Mouse (Mus musculus) ovary, postnatal 10 days (tissue): ENCODE results near the gene Txlna.

Experiments
- DNase-seq: peaks from one replicate; pipeline ENCODE4 v3.0.0; 2022; ENCODE audit warnings: low spot score

Gene Txlna

DNA sequence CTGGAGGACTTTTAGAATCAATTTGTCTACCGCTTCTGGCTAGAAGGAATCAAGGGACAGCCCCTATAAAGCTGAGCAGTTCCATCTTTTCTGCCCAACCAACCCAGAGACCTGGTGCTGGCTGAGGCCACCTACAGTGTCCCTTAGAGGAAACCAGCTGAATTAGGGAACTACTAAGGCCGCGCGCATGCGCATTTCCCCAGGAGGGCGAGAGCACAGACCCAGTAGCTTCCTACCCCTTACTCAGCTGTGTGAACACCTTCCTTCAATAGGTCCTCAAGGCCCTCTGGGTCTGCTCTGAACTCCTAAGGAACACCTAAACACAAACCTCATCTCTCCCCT lies 15.9 kb downstream of the Txlna start:
- no peak for DNase-seq

DNA sequence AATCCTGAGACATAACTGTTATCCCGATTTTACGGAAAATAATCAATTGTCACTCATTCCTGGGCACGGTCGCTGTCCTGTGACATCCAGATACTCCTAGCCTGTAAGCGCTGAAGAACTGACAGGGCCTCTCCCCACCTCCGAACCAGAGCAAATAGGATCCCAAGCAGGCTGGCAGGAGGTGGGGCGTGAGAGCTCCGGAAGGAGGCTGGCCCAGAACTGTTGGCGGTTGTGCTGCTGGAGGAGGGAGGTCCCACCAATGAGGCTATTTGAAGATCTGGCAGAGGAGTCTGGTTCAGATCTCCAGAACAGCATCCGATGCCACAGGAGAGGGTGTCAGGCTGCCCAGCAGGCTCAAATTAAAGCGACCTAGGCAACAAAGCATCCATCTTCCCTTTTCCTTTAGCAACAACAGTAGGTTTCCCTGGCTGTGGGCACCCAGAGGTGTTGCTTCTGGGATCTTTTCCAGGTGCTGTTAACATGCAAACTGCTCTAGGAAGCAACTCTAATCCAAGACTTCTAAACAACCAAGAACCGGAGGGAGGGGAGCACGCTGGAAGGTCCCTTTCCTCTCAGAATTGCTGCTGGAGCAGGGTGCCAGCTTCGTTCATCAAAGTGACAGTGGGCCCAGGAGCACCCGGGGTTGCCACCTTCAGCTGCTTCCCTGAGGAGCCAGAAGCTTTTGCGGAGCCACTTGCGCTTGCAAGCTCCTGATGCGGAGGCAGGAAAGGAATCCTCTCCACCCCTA lies 16.4 kb downstream of the Txlna start:
- no peak for DNase-seq

DNA sequence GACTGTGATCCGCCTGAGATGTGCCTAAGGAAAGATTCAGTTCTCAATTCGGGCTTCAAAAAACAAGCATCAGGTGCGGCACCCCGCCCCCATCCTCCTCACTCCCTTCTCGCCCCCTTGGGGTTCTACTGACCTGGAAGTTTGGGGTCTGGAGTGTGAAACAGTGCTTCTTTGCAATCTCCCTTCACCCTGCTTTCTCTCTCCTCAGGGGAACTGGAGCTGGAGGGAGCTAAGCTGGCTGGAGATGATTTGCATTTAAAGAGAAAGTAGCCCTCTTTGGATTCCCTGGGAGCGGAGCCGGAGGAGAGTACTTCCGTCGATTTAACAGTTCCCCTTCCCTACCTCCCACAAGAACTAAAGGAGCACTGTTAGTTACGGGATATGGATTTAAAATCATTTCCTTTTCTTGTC lies 17.2 kb downstream of the Txlna start, which contains the start of gene Ccdc28b:
Ccdc28b (minus strand) TSS at position 267 of the 411 bp plus-strand sequence.
- no peak for DNase-seq

DNA sequence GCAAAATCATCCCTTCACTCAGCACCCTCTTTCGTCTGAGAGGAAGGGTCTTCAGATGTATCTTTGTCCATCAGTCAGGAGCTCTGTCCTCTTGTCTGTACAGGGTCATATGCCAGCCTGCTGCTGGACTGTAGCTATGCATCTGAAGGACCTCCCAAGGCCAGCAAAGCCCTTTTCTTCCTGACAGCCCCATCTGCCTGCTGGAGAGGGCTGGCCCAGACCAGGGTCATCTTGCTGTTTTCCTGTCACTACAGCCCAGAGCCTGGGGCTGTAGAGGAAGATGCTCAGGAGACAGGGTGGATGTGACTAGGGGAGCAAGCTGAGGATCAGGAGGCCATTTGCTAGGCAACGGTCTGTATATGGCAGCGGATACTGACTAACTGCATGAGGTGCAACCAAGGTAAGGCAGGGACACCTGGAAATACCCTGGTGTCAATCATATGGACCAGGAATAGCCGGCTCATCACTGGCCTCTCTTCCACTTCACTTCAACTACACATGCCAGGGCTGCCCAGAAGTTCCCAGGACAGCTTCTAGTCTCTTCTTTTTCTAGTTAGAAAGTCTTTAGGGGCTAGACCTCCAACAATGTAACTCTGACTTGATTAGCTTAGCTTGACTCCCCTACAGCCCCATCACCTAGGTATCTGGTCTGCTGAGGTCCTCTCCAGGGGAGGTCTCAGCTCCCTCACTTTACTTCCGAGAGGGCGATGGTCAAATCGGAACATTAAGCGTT lies 17.9 kb downstream of the Txlna start:
- DNase-seq = no peak

DNA sequence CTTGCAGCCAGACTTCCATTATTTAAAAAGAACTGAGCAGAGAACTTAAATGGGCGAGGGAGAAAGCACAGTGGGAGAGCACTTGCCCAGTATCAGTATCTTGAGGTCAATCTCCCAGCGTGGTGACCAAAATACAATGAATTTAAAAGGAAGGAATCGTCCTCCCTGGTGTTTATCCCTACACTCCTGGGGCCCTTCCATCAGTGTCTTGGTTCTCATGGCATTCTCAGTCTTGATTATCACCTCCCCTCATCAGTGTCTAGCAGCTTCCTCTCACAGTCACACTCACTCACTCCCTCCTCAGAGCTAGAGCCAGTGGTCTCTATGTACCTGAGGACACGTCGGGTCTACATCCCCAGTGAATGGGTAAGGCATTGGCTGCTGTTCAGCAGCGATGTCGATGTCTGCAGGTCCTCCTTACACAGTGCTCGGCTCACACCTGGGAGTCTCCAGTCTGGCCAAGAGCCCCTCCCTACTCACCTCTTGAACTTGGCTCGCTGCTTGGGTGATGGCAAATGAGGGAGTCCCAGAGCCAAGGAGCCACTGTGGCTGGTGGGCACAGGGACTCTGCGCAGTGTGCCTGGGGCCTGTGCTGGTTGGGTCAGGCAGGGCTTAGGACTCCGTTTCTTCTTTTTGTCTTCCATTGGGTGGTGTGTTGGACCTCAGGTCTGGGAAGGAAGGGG lies 18.6 kb downstream of the Txlna start:
- DNase-seq = no peak

DNA sequence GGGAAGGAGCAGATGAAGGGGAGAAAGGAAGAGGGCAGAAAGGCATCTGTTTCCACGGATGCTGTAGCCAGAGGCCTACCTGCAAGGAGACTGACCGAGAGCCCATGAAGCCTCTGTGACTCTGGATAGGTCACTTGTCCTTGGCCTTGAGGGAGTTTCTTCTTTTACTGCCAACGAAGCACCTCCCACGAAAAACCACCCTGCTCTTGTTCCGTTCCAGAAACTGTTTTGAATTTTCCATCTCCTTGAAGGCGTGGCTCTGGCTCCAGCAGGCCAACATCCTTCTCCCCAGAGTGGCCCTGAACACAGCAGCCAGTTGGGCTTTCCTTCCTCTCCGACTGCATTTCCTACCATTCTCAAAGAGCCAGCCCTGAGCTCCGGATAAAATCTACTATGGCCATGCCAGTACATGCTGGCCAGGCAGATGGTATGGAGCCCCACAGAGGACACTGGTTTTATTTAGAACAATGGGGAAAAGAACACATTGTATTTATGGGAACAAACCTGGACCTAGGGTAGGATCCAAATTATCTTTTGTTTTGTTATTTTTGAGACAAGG lies 19.5 kb downstream of the Txlna start:
- no peak for DNase-seq

DNA sequence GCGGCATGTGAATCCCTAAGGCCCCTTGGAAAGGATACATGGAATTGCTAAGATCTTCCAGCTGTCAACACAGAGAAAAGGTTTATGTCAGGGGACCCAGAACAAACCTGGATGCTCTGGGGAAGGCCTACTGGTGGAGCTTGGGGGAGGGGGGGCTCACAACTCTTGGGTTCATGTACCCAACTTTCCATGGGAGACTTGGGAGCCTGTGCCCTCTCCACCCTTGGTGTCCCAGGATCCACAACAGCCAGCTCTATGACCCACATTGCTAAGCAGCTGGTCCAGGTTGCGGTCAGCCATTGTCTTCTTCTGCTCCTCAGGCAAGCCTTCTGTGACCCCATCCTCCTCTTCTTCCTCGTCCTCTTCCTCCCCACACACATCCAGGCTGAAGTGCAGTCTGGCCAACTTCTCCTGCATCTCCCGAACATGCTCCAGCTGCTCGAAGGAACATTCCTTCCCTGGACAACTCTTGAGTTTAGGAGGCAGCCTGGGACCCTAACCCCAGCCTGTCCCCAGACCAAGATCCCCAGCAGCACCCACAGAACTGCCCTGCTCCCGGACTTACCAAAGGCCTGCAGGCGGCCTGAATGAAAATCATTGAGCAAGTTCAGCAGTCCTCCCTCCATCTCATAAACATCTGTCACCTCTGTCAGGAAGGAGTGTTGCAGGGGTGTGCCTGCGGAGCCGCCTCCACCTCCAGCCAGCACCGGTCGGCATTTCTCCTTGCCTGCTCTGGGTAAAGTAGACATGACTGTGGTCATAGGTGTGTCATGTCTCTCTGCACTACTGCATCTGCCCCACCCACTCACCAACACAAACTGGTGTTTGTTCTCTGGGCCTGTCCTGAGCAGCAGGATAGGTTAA lies 20.2 kb downstream of the Txlna start:
- no peak for DNase-seq

DNA sequence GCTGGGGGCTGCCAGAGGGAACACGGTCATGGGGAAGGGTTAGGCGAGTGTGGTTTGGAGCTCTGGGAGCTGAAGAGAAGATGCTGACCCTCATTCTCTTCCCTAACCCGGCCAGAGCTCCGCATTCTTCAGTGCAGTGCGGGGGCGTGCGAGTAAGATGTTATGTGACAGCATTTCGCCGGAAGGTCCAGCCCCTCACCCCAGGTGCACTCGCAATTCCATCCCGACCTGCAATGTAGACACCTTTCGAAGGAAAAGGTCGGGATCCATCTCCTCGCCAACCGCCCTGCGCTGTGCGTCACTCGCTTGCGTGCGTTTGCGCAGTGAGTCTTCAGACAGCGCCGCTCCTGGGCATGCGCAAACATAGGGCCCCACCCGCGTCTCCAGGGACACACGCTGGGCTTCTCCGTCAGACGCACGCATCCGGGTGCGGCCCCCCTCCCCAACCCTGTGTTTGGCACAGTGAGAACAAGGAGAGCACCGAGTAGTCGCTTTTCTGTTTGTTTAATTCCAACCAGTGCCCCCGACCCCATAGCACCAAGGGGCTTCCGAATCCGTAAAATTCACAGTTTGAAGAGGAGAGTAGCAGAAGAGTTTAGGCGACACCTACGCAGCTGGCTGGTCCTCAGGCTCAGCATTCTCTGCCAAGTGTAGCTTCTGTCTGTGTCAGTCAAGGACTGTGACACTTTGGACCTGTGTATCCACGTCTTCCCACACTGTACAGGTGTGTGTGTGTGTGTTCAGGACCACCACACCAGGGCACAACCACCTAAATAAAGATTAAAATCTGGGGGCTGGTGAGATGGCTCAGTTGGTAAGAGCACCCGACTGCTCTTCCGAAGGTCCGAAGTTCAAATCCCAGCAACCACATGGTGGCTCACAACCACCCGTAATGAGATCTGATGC lies 21.8 kb downstream of the Txlna start, which contains the start of gene Iqcc:
Iqcc (minus strand) TSS at position 314 of the 906 bp plus-strand sequence.
- peak; percentile 88 for DNase-seq

DNA sequence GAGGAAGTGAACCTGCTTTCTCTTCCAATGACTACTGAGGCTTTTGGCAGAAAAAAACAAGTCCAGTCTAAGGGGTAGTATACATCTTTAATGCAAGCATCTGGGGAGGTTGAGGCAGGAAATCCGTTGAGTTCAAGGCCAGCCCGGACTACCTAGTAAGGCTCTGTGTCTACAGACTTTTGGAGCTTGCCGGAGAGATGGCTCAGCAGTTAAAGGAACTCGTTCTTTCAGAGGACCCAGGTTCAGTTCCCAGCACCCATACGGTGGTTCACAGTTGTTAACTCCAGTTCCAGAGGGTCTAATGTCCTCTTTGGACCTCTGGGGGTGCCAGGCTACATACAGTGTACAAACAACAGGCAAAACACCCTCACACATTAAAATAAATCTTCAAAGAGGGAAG lies 22.8 kb downstream of the Txlna start:
- DNase-seq = no peak

DNA sequence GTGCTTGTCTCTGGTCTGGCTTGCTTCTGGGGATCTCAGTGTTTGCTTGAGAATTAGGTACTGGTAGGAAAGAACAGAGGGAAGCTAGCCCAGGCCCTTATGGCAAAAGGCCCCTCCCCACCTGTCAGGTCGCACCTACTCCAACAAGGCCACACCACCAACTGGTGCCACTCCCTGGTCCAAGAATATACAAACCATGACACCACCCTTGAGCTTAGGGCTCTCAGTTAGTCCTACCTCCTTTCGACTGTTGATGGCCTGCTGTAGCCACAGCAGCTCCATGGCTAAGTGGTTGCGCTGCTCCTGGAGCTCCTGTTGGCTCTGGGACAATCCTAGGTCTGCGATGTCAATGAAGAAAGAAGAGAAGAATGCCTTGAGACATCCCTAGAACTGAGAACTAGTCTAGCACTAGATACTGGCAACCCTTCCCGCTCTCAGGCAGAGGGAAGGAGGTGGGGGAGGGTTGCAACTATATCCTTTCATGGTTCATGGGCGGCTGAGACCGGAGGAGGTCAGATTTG lies 23.7 kb downstream of the Txlna start:
- no peak for DNase-seq

DNA sequence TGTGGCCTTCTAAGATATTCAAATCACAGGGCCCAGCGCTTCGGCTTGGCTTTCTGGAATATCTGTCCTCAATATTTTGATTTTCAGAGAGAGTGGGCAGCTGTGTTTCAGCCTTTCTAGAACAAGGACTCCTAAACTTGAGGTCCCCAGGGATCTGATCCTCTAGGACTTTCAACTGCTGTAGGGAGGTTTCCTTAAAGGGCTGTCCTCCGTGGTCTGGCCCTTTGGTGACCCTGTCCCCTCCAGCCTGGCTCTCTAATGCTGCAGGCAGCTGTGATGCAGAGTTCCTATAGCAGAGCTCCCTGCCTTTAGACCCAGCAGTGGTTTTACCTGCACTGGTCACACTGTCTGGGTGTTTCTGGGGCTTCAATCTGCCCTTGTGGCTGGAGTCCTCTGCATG lies 24.2 kb downstream of the Txlna start:
- DNase-seq = no peak

DNA sequence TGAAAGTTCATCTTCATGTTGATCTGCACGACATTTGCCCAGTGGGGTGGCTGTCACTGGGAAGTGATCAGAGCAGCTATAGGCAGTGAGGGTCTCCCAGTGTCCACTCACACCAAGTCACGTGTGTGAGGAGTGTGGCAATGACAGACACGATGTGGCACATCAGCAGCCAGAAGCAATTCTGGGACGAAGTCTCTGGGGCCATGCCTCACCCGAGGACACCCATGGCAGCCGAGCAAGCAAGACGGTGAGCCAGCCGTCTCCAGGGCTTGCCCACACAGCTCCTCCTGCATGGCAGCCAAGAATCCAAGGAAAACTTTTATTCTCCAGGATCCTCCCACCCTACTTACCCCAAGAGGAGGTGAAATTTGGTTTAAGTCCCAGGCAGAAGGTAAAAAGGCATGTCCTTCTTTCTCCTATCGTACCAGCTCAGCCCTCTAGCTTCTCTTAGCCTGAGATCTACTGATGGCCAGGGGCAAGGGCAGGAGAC lies 25.0 kb downstream of the Txlna start:
- no peak for DNase-seq

DNA sequence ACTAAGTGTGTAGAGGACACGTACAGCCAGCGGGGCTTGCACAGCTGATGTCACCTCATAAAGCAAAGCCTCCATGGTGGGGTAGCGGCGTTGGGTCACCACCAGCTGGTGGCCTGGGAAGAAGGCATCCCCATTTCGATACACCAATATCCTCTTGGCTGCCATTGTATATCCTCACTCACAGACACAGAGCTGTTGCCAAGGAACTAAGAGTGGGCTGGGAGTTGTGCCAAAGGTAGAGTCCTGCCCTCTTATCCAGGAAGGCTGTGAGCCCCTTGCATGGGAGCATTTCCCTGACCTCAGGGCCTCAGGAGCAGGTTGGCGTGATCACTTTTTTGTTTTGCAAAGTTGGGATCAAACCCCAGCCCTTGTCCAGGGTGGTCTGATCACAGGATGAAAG lies 26.8 kb downstream of the Txlna start, which contains the start of gene Dcdc2b:
Dcdc2b (minus strand) TSS at position 165 of the 400 bp plus-strand sequence.
- no peak for DNase-seq

DNA sequence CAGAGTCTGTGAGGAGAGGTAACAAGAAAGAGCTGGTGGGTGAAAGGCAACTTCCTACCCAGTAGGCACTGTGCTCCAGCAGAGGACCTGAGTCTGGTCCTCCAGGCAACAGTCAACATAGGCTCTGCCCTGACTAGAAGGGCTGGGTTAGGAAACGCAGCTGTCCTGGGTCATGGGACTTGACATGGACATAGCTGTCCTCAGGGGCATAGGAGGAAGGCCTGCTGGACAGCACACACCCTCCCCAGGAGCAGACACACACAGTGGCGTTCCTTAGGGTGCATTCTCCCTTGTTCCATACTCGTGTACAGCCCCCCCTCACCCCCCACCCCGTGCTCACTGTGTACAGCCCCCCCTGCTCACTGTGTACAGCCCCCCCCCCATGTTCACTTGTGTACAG lies 30.4 kb downstream of the Txlna start:
- no peak for DNase-seq

DNA sequence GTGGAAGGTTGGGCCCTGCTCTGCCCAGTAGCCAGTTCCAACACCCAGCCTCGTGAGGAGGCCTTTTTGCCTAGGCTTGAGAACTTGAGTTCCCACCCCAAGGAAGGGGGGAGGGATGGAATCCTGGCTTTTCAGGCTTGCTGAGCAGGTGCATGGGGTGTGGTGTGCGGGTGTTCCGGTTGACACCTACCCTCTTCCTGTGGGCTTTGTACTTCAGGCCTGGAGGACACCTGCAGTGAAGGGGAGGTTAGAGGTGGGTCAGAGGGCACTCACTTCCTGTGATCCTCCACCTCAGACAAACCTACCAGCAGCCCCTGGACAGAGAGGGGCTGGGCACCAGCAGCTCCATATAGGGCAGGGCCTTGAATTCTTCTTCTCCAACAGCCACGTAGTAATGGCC lies 30.8 kb downstream of the Txlna start:
- no peak for DNase-seq

DNA sequence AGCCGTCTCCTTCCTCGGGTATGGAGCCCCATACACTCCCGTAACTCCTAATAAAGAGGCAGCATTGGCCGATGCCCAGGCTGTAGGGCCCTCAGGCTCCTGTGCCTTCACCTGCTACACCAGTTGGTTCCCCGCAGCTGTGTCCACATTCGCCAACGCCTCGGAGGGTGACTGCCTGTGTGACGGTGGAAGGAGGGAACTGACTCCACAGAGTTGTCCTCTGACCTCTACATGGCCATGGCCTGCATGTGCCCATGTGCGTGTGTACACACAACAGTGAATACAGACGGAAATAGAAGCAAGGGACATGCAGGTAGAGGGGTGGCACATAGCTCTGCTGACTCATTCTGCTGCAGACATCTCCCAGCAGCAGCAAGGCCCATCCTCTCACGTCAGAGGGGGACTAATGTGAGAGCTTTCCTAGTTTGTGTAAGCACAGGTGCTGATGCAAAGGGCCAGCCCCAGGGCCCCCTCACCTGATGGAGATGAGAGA lies 31.7 kb downstream of the Txlna start:
- no peak for DNase-seq

DNA sequence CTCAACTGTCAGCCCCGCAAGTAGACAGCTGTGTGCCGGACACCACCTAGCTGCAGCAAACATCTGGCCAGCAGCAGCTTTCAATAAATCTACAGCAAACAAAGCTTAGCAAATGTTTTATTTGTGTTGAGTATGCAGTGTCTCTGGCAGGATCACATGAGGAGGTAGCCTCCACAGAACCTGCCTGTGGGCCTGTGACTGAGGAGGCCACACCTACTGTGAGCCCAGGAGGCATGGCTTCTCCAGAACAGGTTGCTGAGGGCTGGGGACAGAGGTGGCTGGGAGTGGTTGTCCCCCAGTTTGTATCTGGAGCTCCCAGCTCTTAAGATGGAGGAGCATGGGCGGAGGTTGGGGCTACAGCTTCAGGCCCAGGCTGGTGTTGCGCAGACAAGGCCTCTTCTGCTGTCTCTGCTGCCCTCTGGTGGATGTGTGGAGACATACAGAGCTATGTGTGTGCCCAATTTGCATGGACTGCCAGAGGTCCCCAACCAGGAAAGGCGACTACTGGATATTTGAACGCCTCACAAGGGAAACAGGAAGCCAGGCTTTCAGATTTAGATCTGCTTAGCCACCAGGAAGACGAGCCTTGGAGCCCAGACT lies 32.3 kb downstream of the Txlna start:
- DNase-seq = peak; percentile 50

DNA sequence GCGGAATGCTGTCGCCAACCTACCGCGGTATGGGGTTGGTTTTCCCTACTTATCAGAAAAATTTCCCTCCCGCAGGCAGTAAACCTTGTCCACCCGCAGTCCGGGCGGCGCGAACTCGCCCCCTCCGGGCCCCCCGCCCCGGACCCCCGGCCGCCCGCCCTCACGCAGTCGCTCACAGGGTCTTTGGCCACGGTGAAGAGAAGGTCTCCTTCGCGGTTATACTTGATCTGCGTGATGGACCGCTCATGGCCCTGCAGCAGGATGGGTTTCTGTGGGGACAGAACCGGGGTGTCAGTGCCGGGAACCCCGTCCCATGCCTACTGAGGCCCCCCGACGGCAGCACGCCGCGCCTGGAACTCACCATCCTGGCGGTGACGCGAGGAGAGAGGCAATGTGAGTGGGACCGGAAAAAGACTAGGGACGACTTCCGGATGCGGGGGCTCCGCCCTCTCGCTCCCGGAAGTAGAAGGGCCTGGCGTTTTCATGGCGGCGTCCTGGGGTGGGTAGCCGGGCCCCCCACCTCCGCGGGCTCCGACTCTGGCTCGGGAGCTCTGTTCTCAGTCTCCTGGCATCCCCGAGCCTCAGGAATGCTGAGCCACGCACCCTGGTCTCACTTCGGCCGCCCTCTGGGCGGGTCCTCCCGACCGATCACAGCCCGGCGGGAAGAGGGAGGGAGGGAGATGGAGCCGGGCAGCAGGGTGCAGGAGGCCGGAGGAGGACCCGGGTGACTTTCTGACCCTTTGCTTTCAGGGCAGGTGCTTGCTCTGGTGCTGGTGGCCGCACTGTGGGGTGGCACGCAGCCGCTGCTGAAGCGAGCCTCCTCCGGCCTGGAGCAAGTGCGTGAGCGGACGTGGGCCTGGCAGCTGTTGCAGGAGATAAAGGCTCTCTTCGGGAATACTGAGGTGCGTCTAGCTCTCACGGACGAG lies 40.4 kb downstream of the Txlna start, which contains the start of the genes Eif3i and Tmem234:
Eif3i (minus strand) TSS at position 416 of the 926 bp plus-strand sequence.
Tmem234 (plus strand) TSS at position 436 of the 926 bp plus-strand sequence.
- DNase-seq = peak; percentile 63
